Mouse (Mus musculus): ENCODE results near the gene Specc1l. TPM values are rescaled to one million over a fixed set of nuclear protein-coding genes. Genes with fewer than 3 reads are reported as not detected.
"Not testable (repeated sequence)": the region's sequence is repeated elsewhere in the genome, so short reads cannot be mapped to it uniquely, and the experiment has no call there.

Gene Specc1l
- polyA plus RNA-seq, 1 experiment from 2014 or later = 24.1 TPM

GRCm38 (mm10) chr10:75289392-75289791, 77.5 kb downstream of the Specc1l start:
- Histone ChIP-seq H3K27me3 (ENCODE audit: control insufficient read depth, insufficient read depth, low read length) (no peaks in the 10 kb centered on the region), H3K9ac (replicated peaks; ENCODE audit: low read length) (no peak overlapping the region), H3K9me3 (replicated peaks; ENCODE audit: control insufficient read depth, low read length) (no peaks in the 10 kb centered on the region), H3K4me3 (ENCODE audit: low read depth, low read length) (no peak overlapping the region), H3K36me3 (replicated peaks; ENCODE audit: control insufficient read depth, insufficient read depth, low read depth, low read length) (no peaks in the 10 kb centered on the region), H3K27ac (replicated peaks; ENCODE audit: low read depth, low read length) (no peak overlapping the region), H3K4me1 (ENCODE audit: control insufficient read depth, insufficient read depth, low read length) (no peaks in the 10 kb centered on the region), H3K4me2 (ENCODE audit: low read depth, low read length) (no peak overlapping the region)
- WGBS = 64% methylated on average over 4 of the region's 4 CpGs
- ATAC-seq (replicated peaks; ENCODE audit: insufficient number of reproducible peaks, low FRiP score, low TSS enrichment, low read depth) (no peak), DNase-seq (ENCODE audit: low spot score) (no peak)

- no peaks in the 10 kb centered on the region for H3K9me3 ChIP-seq (replicated peaks; ENCODE audit: control insufficient read depth, low read length)
- H3K4me1 ChIP-seq (ENCODE audit: control insufficient read depth, insufficient read depth, low read length) = no peaks in the 10 kb centered on the region
- DNase-seq (ENCODE audit: low spot score) = no peak
- H3K4me3 ChIP-seq (ENCODE audit: low read depth, low read length) = no peak overlapping the region
- H3K9ac ChIP-seq (replicated peaks; ENCODE audit: low read length) = no peak overlapping the region
- no peak overlapping the region for H3K27ac ChIP-seq (replicated peaks; ENCODE audit: low read depth, low read length)
- 83% methylated on average over 5 of the region's 5 CpGs for WGBS
- H3K27me3 ChIP-seq (ENCODE audit: control insufficient read depth, insufficient read depth, low read length) = no peaks in the 10 kb centered on the region
- no peak for ATAC-seq (replicated peaks; ENCODE audit: insufficient number of reproducible peaks, low FRiP score, low TSS enrichment, low read depth)
- H3K36me3 ChIP-seq (replicated peaks; ENCODE audit: control insufficient read depth, insufficient read depth, low read depth, low read length) = no peaks in the 10 kb centered on the region
- H3K4me2 ChIP-seq (ENCODE audit: low read depth, low read length) = no peak overlapping the region
Measured at GRCm38 (mm10) chr10:75290650-75291049, 78.8 kb downstream of the Specc1l start.

GRCm38 (mm10) chr10:75291338-75291737, 79.5 kb downstream of the Specc1l start:
- ATAC-seq (replicated peaks; ENCODE audit: insufficient number of reproducible peaks, low FRiP score, low TSS enrichment, low read depth) = no peak

GRCm38 (mm10) chr10:75292206-75292605, 80.3 kb downstream of the Specc1l start:
- H3K36me3 ChIP-seq (replicated peaks; ENCODE audit: control insufficient read depth, insufficient read depth, low read depth, low read length); H3K4me2 ChIP-seq (ENCODE audit: low read depth, low read length); H3K9me3 ChIP-seq (replicated peaks; ENCODE audit: control insufficient read depth, low read length); H3K27me3 ChIP-seq (ENCODE audit: control insufficient read depth, insufficient read depth, low read length); H3K4me1 ChIP-seq (ENCODE audit: control insufficient read depth, insufficient read depth, low read length); ATAC-seq (replicated peaks; ENCODE audit: insufficient number of reproducible peaks, low FRiP score, low TSS enrichment, low read depth); H3K27ac ChIP-seq (replicated peaks; ENCODE audit: low read depth, low read length); H3K9ac ChIP-seq (replicated peaks; ENCODE audit: low read length); H3K4me3 ChIP-seq (ENCODE audit: low read depth, low read length); DNase-seq (ENCODE audit: low spot score): not testable (repeated sequence)
- WGBS = 91% methylated on average over 8 of the region's 8 CpGs

More at GRCm38 (mm10) chr10:75291338-75291737, 79.5 kb downstream of the Specc1l start:
- H3K4me1 ChIP-seq (ENCODE audit: control insufficient read depth, insufficient read depth, low read length) = no peaks in the 10 kb centered on the region
- H3K9me3 ChIP-seq (replicated peaks; ENCODE audit: control insufficient read depth, low read length) = no peaks in the 10 kb centered on the region
- WGBS = 76% methylated on average over 1 of the region's 1 CpGs
- no peak overlapping the region for H3K27ac ChIP-seq (replicated peaks; ENCODE audit: low read depth, low read length)
- H3K4me3 ChIP-seq (ENCODE audit: low read depth, low read length) = no peak overlapping the region
- no peak for DNase-seq (ENCODE audit: low spot score)
- H3K27me3 ChIP-seq (ENCODE audit: control insufficient read depth, insufficient read depth, low read length) = no peaks in the 10 kb centered on the region
- no peak overlapping the region for H3K9ac ChIP-seq (replicated peaks; ENCODE audit: low read length)
- H3K36me3 ChIP-seq (replicated peaks; ENCODE audit: control insufficient read depth, insufficient read depth, low read depth, low read length) = no peaks in the 10 kb centered on the region
- H3K4me2 ChIP-seq (ENCODE audit: low read depth, low read length) = no peak overlapping the region

- Histone ChIP-seq H3K27ac (replicated peaks; ENCODE audit: low read depth, low read length) (no peak overlapping the region), H3K27me3 (ENCODE audit: control insufficient read depth, insufficient read depth, low read length) (no peaks in the 10 kb centered on the region), H3K9me3 (replicated peaks; ENCODE audit: control insufficient read depth, low read length) (no peaks in the 10 kb centered on the region), H3K9ac (replicated peaks; ENCODE audit: low read length) (no peak overlapping the region), H3K4me1 (ENCODE audit: control insufficient read depth, insufficient read depth, low read length) (no peaks in the 10 kb centered on the region), H3K36me3 (replicated peaks; ENCODE audit: control insufficient read depth, insufficient read depth, low read depth, low read length) (no peaks in the 10 kb centered on the region), H3K4me3 (ENCODE audit: low read depth, low read length) (no peak overlapping the region), H3K4me2 (ENCODE audit: low read depth, low read length) (no peak overlapping the region)
- ATAC-seq (replicated peaks; ENCODE audit: insufficient number of reproducible peaks, low FRiP score, low TSS enrichment, low read depth) (no peak), DNase-seq (ENCODE audit: low spot score) (no peak)
- 83% methylated on average over 3 of the region's 3 CpGs for WGBS
Measured at GRCm38 (mm10) chr10:75293288-75293687, 81.4 kb downstream of the Specc1l start.

GRCm38 (mm10) chr10:75294362-75294761, 82.5 kb downstream of the Specc1l start:
- 60% methylated on average over 4 of the region's 4 CpGs for WGBS
- H3K36me3 ChIP-seq (replicated peaks; ENCODE audit: control insufficient read depth, insufficient read depth, low read depth, low read length) = no peaks in the 10 kb centered on the region
- no peaks in the 10 kb centered on the region for H3K4me1 ChIP-seq (ENCODE audit: control insufficient read depth, insufficient read depth, low read length)
- H3K4me2 ChIP-seq (ENCODE audit: low read depth, low read length) = no peak overlapping the region
- no peak overlapping the region for H3K9ac ChIP-seq (replicated peaks; ENCODE audit: low read length)
- no peaks in the 10 kb centered on the region for H3K9me3 ChIP-seq (replicated peaks; ENCODE audit: control insufficient read depth, low read length)
- no peak overlapping the region for H3K27ac ChIP-seq (replicated peaks; ENCODE audit: low read depth, low read length)
- DNase-seq (ENCODE audit: low spot score) (no peak), ATAC-seq (replicated peaks; ENCODE audit: insufficient number of reproducible peaks, low FRiP score, low TSS enrichment, low read depth) (no peak)
- no peak overlapping the region for H3K4me3 ChIP-seq (ENCODE audit: low read depth, low read length)
- H3K27me3 ChIP-seq (ENCODE audit: control insufficient read depth, insufficient read depth, low read length) = no peaks in the 10 kb centered on the region

GRCm38 (mm10) chr10:75294926-75295325, 83.1 kb downstream of the Specc1l start:
- H3K27me3 ChIP-seq (ENCODE audit: control insufficient read depth, insufficient read depth, low read length) = no peaks in the 10 kb centered on the region
- H3K9me3 ChIP-seq (replicated peaks; ENCODE audit: control insufficient read depth, low read length) = no peaks in the 10 kb centered on the region
- DNase-seq (ENCODE audit: low spot score) (peak; percentile 24), ATAC-seq (replicated peaks; ENCODE audit: insufficient number of reproducible peaks, low FRiP score, low TSS enrichment, low read depth) (peak; percentile 44; the same call in 1 of the 2 replicates)
- no peak overlapping the region for H3K27ac ChIP-seq (replicated peaks; ENCODE audit: low read depth, low read length)
- 53% methylated on average over 4 of the region's 4 CpGs for WGBS
- H3K9ac ChIP-seq (replicated peaks; ENCODE audit: low read length) = no peak overlapping the region
- no peak overlapping the region for H3K4me3 ChIP-seq (ENCODE audit: low read depth, low read length)
- H3K36me3 ChIP-seq (replicated peaks; ENCODE audit: control insufficient read depth, insufficient read depth, low read depth, low read length) = no peaks in the 10 kb centered on the region
- no peaks in the 10 kb centered on the region for H3K4me1 ChIP-seq (ENCODE audit: control insufficient read depth, insufficient read depth, low read length)
- no peak overlapping the region for H3K4me2 ChIP-seq (ENCODE audit: low read depth, low read length)

GRCm38 (mm10) chr10:75298608-75299007, 86.7 kb downstream of the Specc1l start:
- no peaks in the 10 kb centered on the region for H3K36me3 ChIP-seq (replicated peaks; ENCODE audit: control insufficient read depth, insufficient read depth, low read depth, low read length)
- H3K9ac ChIP-seq (replicated peaks; ENCODE audit: low read length) = no peak overlapping the region
- ATAC-seq (replicated peaks; ENCODE audit: insufficient number of reproducible peaks, low FRiP score, low TSS enrichment, low read depth) (no peak), DNase-seq (ENCODE audit: low spot score) (no peak)
- no peaks in the 10 kb centered on the region for H3K4me1 ChIP-seq (ENCODE audit: control insufficient read depth, insufficient read depth, low read length)
- no peak overlapping the region for H3K4me3 ChIP-seq (ENCODE audit: low read depth, low read length)
- H3K27ac ChIP-seq (replicated peaks; ENCODE audit: low read depth, low read length) = no peak overlapping the region
- no peaks in the 10 kb centered on the region for H3K27me3 ChIP-seq (ENCODE audit: control insufficient read depth, insufficient read depth, low read length)
- no peaks in the 10 kb centered on the region for H3K9me3 ChIP-seq (replicated peaks; ENCODE audit: control insufficient read depth, low read length)
- 93% methylated on average over 5 of the region's 5 CpGs for WGBS
- H3K4me2 ChIP-seq (ENCODE audit: low read depth, low read length) = no peak overlapping the region
